Mouse (Mus musculus): ENCODE data around the gene Csnk2b. TPM values are rescaled to one million over a fixed set of nuclear protein-coding genes. Genes with fewer than 3 reads are reported as not detected.

The Csnk2b gene
- polyA plus RNA-seq, 1 experiment: 297 TPM

DNA sequence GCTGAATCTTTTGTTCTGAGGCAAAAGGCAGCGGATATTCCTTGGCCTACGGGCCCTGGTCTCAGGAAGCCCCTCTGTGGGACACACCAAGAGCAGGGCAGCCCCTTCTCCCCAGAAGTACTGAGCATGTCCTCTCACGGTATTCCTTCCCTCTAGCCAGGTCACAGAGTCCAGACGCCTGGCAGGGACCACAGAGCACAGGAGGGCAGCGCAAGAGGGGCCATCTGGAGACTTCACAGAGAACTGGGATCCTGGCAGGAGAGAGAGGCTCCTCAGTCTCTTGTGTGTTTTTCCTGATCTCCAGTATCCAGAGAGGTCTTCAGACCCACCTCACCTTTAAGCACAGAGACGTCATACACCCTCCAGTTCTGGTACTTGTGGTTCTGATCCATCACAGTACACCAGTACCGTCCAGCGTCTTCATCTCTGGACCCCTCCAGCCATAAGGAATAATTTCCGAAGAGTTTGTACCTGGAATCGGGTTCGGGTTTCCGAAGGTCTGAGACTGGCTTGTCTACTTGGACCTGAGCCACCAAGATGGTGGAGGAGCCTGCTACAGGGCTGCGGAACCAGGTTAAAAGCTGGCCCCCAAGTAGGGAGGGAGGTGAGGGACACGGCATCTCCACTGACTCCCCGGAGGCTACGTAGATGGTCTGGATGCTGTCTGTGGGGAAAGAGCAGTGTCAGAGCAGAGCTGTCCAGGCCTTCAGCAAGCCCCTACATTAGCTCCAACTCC lies 38.8 kb downstream of the Csnk2b start:
- no peak for TF ChIP-seq CTCF (IDR thresholded peaks at IDR 0.05; ENCODE audit: insufficient read depth, low read length)
- no peak for TF ChIP-seq POLR2A (IDR thresholded peaks at IDR 0.05; ENCODE audit: borderline replicate concordance, extremely low read depth, low read depth, low read length)
- 90% methylated on average over 16 of the region's 16 CpGs for WGBS
- Histone ChIP-seq H3K4me1 (ENCODE audit: control insufficient read depth, insufficient read depth, low read length) (no peaks in the 10 kb centered on the region; the same call in 1 of the 2 replicates), H3K4me3 (replicated peaks; ENCODE audit: extremely low read depth, low read depth, low read length) (no peak overlapping the region)
- DNase-seq: no peak

DNA sequence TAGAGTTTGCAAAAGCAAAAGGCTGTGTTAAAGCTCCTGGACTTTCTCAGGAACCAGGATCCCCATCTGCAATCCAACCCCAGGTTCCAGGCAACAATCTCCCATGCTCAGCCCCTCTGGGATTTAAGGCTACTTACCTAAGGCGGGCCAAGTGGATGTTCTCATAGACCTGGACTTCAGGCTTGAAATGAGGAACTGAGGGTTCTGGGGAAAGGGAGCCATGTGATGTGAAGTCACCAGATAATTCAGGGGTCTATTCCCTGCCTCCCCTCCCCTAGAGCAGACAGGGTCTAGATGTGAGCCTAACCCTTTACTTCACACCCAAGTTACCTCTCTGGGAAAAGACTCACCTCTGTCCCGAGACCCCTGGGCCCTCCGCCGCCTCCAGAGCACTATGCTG lies 41.1 kb downstream of the Csnk2b start:
- TF ChIP-seq CTCF (IDR thresholded peaks at IDR 0.05; ENCODE audit: insufficient read depth, low read length) (no peak), POLR2A (IDR thresholded peaks at IDR 0.05; ENCODE audit: borderline replicate concordance, extremely low read depth, low read depth, low read length) (no peak)
- DNase-seq: no peak
- Histone ChIP-seq H3K4me1 (ENCODE audit: control insufficient read depth, insufficient read depth, low read length) (no peaks in the 10 kb centered on the region; the same call in none of the 2 replicates), H3K4me3 (replicated peaks; ENCODE audit: extremely low read depth, low read depth, low read length) (no peak overlapping the region)
- 88% methylated on average over 4 of the region's 4 CpGs for WGBS

DNA sequence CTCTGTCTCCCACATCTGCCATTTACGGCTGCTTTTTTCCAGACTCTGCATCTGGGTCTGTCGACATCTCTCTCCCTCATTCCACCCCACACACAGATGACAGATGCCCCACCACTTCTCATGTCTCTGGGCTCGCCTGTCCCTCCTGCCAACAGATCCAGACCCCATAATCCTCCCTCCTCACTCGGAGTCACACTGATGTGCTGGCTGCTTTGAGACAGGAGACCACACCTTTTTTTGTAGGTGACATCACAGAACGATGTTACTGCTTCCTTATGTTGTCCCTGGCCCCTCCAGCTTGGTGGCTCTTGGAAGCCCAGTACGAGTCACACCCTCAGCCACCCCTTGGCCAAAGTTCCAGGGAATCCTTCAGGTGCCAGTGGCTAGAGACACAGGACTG lies 41.6 kb downstream of the Csnk2b start:
- H3K4me3 ChIP-seq (replicated peaks; ENCODE audit: extremely low read depth, low read depth, low read length): no peak overlapping the region
- TF ChIP-seq POLR2A (IDR thresholded peaks at IDR 0.05; ENCODE audit: borderline replicate concordance, extremely low read depth, low read depth, low read length) (no peak), CTCF (IDR thresholded peaks at IDR 0.05; ENCODE audit: insufficient read depth, low read length) (no peak)
- DNase-seq: no peak
- WGBS: 59% methylated on average over 6 of the region's 6 CpGs
- no peaks in the 10 kb centered on the region; the same call in none of the 2 replicates for H3K4me1 ChIP-seq (ENCODE audit: control insufficient read depth, insufficient read depth, low read length)

DNA sequence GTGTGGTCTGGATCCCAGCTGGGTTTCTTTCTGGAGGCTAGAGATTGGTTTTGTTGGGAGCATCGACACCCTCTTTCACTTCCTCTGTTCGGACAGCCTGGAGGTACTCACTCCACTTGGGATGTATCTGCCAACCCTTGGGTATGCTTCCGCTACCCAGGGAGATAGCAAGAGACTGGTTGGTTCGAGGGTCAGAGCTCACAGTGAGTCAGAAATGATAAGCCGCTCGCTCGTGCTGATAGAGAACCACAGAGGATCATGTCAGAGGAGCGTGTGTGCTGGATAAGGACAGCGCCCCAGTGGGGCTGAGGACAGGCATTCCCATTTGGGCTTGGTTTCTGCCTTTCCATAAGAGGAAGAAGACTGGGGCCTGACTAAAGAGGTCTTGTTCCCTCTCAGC lies 42.1 kb downstream of the Csnk2b start:
- no peak for DNase-seq
- WGBS: 49% methylated on average over 9 of the region's 9 CpGs
- TF ChIP-seq CTCF (IDR thresholded peaks at IDR 0.05; ENCODE audit: insufficient read depth, low read length) (no peak), POLR2A (IDR thresholded peaks at IDR 0.05; ENCODE audit: borderline replicate concordance, extremely low read depth, low read depth, low read length) (no peak)
- Histone ChIP-seq H3K4me1 (ENCODE audit: control insufficient read depth, insufficient read depth, low read length) (no peaks in the 10 kb centered on the region; the same call in none of the 2 replicates), H3K4me3 (replicated peaks; ENCODE audit: extremely low read depth, low read depth, low read length) (no peak overlapping the region)

DNA sequence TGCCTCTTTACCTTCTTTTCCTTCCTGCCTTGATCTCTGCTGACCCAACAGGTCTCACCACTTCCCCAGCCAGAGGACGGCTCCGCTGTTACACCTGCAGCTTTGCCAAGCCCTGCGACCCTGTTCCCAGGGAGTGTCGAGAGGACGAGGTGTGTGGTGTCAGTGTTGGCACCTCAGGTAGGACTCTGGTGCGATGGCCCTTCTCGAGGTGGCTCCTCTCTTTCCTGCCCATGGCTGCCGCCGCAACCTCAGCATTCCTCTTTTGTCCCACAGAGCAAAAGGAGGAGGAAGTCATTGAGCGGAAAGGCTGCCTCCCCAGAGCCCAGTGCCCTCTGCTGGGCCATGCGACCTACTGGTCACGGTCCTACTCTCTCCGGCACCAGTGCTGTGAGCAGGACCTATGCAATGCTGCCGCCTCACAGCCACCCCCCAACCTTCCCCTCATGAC lies 44.0 kb downstream of the Csnk2b start, which contains the start of gene Ly6g6d:
Gene Ly6g6d (minus strand): TSS at position 280 of the 448 bp plus-strand sequence.
- Histone ChIP-seq H3K4me3 (replicated peaks; ENCODE audit: extremely low read depth, low read depth, low read length) (peak within 1 kb of the TSS; percentile 67), H3K4me1 (ENCODE audit: control insufficient read depth, insufficient read depth, low read length) (no peaks in the 10 kb centered on the region; the same call in none of the 2 replicates)
- TF ChIP-seq CTCF (IDR thresholded peaks at IDR 0.05; ENCODE audit: insufficient read depth, low read length): peak; percentile 74
- TF ChIP-seq POLR2A (IDR thresholded peaks at IDR 0.05; ENCODE audit: borderline replicate concordance, extremely low read depth, low read depth, low read length): peak; percentile 84; the same call in 1 of the 2 replicates
- DNase-seq: peak; percentile 76
- WGBS: 7% methylated on average over 14 of the region's 14 CpGs

DNA sequence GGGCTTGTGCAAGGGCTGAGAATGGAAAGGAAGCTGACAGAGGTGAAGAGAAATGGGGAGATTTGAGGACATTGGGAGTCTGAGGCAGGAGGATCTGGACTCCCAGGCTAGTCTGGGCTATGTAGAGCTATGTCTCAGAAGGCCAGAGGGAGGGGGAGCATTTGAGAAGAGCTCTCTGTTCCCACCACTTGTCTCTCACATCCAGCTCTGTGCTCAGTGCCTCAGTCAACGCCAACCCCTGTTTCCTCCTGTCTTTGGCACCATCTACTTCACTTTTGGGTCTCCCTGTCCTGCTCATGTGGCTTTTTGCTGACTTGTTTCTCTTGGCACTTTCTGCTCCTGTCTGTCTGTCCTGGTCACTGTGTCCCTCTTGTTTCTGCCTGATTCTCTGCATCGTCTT lies 44.6 kb downstream of the Csnk2b start:
- 22% methylated on average over 2 of the region's 2 CpGs for WGBS

DNA sequence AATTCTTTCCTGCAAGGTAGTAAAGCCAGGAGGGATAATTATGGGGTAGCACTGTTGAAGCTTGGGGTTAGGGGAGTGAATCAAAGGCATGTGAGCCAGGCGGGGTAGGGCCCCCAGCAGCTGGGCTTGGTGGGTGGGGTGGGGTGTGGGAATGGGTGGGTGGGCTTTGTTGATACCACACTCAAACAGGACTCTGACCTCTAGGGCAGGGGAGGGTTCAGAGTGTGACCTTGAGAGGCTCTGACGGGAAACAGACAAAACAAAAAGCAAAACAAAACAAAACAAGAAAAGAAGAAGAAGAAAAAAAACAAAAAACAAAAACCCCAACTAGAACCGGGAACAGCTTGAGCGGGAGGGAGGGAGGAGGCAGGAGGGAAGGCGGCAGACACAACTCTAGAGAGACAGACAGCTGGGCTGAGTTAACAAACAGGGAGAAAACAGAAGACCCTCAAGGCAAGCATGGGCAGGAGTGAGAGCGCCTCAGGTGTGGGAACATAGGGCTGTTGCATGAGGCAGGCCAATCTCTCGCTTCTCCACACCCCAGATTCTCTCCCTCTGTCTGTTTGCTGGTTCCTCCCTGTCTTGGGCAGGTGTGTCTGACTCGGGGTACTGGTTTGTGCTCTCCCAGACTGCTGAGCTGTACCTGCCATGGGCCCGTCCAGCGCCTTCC lies 45.2 kb downstream of the Csnk2b start, which contains the start of gene Ly6g6e:
Gene Ly6g6e (plus strand): TSS at position 396 of the 670 bp plus-strand sequence.
- TF ChIP-seq POLR2A (IDR thresholded peaks at IDR 0.05; ENCODE audit: borderline replicate concordance, extremely low read depth, low read depth, low read length) (no peak), CTCF (IDR thresholded peaks at IDR 0.05; ENCODE audit: insufficient read depth, low read length) (no peak)
- no peak for DNase-seq
- 29% methylated on average over 10 of the region's 10 CpGs for WGBS
- no peaks in the 10 kb centered on the region; the same call in none of the 2 replicates for H3K4me1 ChIP-seq (ENCODE audit: control insufficient read depth, insufficient read depth, low read length)
- peak within 1 kb of the TSS; percentile 67 for H3K4me3 ChIP-seq (replicated peaks; ENCODE audit: extremely low read depth, low read depth, low read length)

More for the DNA sequence above, 44.6 kb downstream of the Csnk2b start:
- no peak for TF ChIP-seq POLR2A (IDR thresholded peaks at IDR 0.05; ENCODE audit: borderline replicate concordance, extremely low read depth, low read depth, low read length)
- TF ChIP-seq CTCF (IDR thresholded peaks at IDR 0.05; ENCODE audit: insufficient read depth, low read length): no peak
- Histone ChIP-seq H3K4me3 (replicated peaks; ENCODE audit: extremely low read depth, low read depth, low read length) (peak overlapping the region; percentile 67), H3K4me1 (ENCODE audit: control insufficient read depth, insufficient read depth, low read length) (no peaks in the 10 kb centered on the region; the same call in none of the 2 replicates)
- peak; percentile 46 for DNase-seq

DNA sequence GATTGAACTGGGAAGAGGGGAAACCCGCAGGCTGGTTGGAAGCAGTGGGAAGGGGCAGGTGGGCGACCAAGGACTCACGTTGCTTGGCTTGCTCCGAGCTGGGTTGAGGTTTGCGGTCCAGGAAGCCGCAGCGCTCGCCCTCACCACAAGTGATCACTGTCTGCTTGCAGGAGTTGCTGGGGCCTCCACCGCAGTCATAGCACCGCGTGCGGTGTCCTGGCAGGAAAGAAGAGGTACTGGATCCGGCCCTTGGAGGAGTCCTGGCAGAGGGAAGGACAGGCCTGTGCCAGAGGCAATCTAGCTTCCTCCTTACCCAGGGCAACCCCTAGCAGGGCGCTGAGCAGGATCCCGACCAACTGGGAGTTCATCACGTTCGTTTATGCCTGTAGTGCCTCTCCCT lies 47.8 kb downstream of the Csnk2b start:
- no peak for DNase-seq
- no peak overlapping the region for H3K4me3 ChIP-seq (replicated peaks; ENCODE audit: extremely low read depth, low read depth, low read length)
- TF ChIP-seq CTCF (IDR thresholded peaks at IDR 0.05; ENCODE audit: insufficient read depth, low read length) (no peak), POLR2A (IDR thresholded peaks at IDR 0.05; ENCODE audit: borderline replicate concordance, extremely low read depth, low read depth, low read length) (no peak)
- 54% methylated on average over 17 of the region's 17 CpGs for WGBS
- no peaks in the 10 kb centered on the region; the same call in none of the 2 replicates for H3K4me1 ChIP-seq (ENCODE audit: control insufficient read depth, insufficient read depth, low read length)

DNA sequence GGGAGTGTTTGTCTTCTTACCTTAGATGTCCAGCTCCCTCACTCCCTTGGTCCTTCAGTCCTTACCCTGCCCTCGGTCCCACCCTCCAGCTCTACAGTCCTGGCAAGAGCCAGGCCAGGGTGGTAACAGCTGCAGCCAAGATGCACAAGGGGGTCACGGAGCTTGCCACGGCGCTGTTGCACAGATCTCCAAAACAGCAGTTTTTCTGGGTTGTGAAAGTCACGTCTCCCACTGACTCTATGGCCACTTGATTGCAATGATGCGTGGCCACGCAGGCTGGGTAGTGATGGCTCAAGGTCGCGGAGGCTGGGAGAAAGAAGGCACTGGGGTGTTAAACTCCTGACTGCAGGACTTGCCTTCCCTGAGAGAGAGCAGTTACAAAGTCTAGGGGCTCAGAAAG lies 50.4 kb downstream of the Csnk2b start:
- Histone ChIP-seq H3K4me3 (replicated peaks; ENCODE audit: extremely low read depth, low read depth, low read length) (no peak overlapping the region), H3K4me1 (ENCODE audit: control insufficient read depth, insufficient read depth, low read length) (no peaks in the 10 kb centered on the region)
- DNase-seq: no peak
- WGBS: 73% methylated on average over 9 of the region's 9 CpGs
- no peak for TF ChIP-seq POLR2A (IDR thresholded peaks at IDR 0.05; ENCODE audit: borderline replicate concordance, extremely low read depth, low read depth, low read length)

Measured in lung, adult 2 months (tissue).